Comparison of ENCODE assay signal across 8 mouse cellular contexts in genomic region chr13:74208317-74208985, GRCm38 (mm10). TPM values are rescaled to one million over a fixed set of nuclear protein-coding genes. Genes with fewer than 3 reads are reported as not detected.
DNase-seq lines count a peak whose midpoint lies in the region; ATAC-seq and TF ChIP-seq lines count a peak whose summit lies in the region.

Gene Exoc3 (minus strand): TSS chr13:74208732.

- TF ChIP-seq EP300 in lung, postnatal 0 days (IDR thresholded peaks at IDR 0.05) = no peak; the same call in 1 of the 2 replicates

- TF ChIP-seq CTCF in lung, postnatal 0 days (IDR thresholded peaks at IDR 0.05) = 0 out of 2 replicates have a peak, but pooled peaks have one; percentile 7

- peak within 1 kb of the TSS; percentile 63 for H3K4me2 ChIP-seq in lung, postnatal 0 days (replicated peaks; ENCODE audit: low read depth, low read length)

- H3K27me3 ChIP-seq in hindbrain, embryonic 10.5 days (ENCODE audit: insufficient read depth, poor library complexity, severe bottlenecking) = no peaks in the 10 kb centered on the region
- H3K27me3 ChIP-seq in lung, postnatal 0 days (replicated peaks; ENCODE audit: insufficient read depth, low read length) = no peaks in the 10 kb centered on the region

- under 1% methylated on average over 39 of the region's 39 CpGs for WGBS in hindbrain, embryonic 10.5 days
- WGBS in lung, postnatal 0 days = under 1% methylated on average over 39 of the region's 39 CpGs

- H3K9me3 ChIP-seq in hindbrain, embryonic 10.5 days = no peaks in the 10 kb centered on the region
- no peaks in the 10 kb centered on the region for H3K9me3 ChIP-seq in lung, postnatal 0 days (ENCODE audit: low read length)

- ATAC-seq in frontal cortex, adult (ENCODE audit: low TSS enrichment) = peak; percentile 99
- peak; percentile 99 for ATAC-seq in lung, postnatal 0 days

- H3K27ac ChIP-seq in hindbrain, embryonic 10.5 days = peak within 1 kb of the TSS; percentile 90
- H3K27ac ChIP-seq in lung, postnatal 0 days (ENCODE audit: low read length) = peak within 1 kb of the TSS; percentile 82

- peaks cover 24% of the 10 kb centered on the region for H3K4me1 ChIP-seq in hindbrain, embryonic 10.5 days (replicated peaks)
- H3K4me1 ChIP-seq in lung, postnatal 0 days (ENCODE audit: insufficient read depth, low read depth, low read length) = peaks cover 4% of the 10 kb centered on the region; the same call in 1 of the 2 replicates

- peak; percentile 92 for DNase-seq in MN1 (ENCODE audit: low spot score)
- peak; percentile 90 for DNase-seq in cerebellum, adult 9-10 months
- DNase-seq in hindbrain, embryonic 10.5 days (ENCODE audit: low spot score) = peak; percentile 89
- DNase-seq in layer of hippocampus, adult 9-11 months = peak; percentile 90
- DNase-seq in lung, postnatal 0 days (ENCODE audit: low spot score) = peak; percentile 96
- DNase-seq in ovary, postnatal 14 days (ENCODE audit: low spot score) = peak; percentile 88
- DNase-seq in thymus, postnatal 14 days = peak; percentile 91

- peak within 1 kb of the TSS; percentile 84 for H3K4me3 ChIP-seq in hindbrain, embryonic 10.5 days
- H3K4me3 ChIP-seq in lung, postnatal 0 days (ENCODE audit: low read depth, low read length) = peak within 1 kb of the TSS; percentile 76

- H3K36me3 ChIP-seq in hindbrain, embryonic 10.5 days = peaks cover 23% of the 10 kb centered on the region
- H3K36me3 ChIP-seq in lung, postnatal 0 days (ENCODE audit: insufficient read depth, low read length) = peaks cover 3% of the 10 kb centered on the region; the same call in 1 of the 2 replicates

- H3K9ac ChIP-seq in lung, postnatal 0 days (replicated peaks; ENCODE audit: low read depth) = peak within 1 kb of the TSS; percentile 50

RNA-seq across cellular contexts. Expression of gene Exoc3, which starts in this region (rescaled TPM):
- polyA plus RNA-seq in hindbrain, embryonic 10.5 days (2016; fragmentation: Nextera tagmentation; extraction: Ambion mirVana) = 79.2 and 90.0 TPM in 2 replicates
- 44.2 and 46.9 TPM in 2 replicates for polyA plus RNA-seq in lung, postnatal 0 days (2015; fragmentation: Nextera tagmentation; extraction: Ambion mirVana)

Comparison
In these comparisons a context has a peak if more than half of its experiments do, and no peak if none do; other contexts are left out.
1. Peak in every context shown above with its lines: DNase-seq, ATAC-seq, H3K4me3 ChIP-seq and H3K27ac ChIP-seq.